Mouse (Mus musculus) liver, embryonic 11.5 days (tissue): ENCODE data around the gene Ski. TPM values are rescaled to one million over a fixed set of nuclear protein-coding genes. Genes with fewer than 3 reads are reported as not detected.

Experiments
- ATAC-seq: fragments of 200-750 bp; cut with Nextera tagmentation; replicated peaks from 2 replicates; pipeline ENCODE4 v1.8.0; 2017; ENCODE audit warnings: moderate number of reproducible peaks, mild to moderate bottlenecking, moderate TSS enrichment, moderate library complexity; ENCODE audit not compliant: low FRiP score
- DNase-seq: peaks from one replicate; pipeline ENCODE4 v3.0.0-alpha.2; 2017; ENCODE audit warnings: low spot score
- H3K27ac ChIP-seq: fragments of 300-500 bp; sonication (generic); 2 replicates; pipeline ENCODE4 v1.5.1; 2014; ENCODE audit warnings: mild to moderate bottlenecking, low read depth, low read length, control low read depth
- H3K27me3 ChIP-seq: fragments of 300-500 bp; sonication (generic); replicated peaks from 2 replicates; pipeline ENCODE4 v1.6.1; 2014; ENCODE audit warnings: low read length, mixed read lengths; ENCODE audit not compliant: control insufficient read depth, insufficient read depth
- H3K36me3 ChIP-seq: fragments of 300-500 bp; sonication (generic); 2 replicates; pipeline ENCODE4 v1.6.1; 2014; ENCODE audit warnings: mild to moderate bottlenecking, low read length, moderate library complexity, mixed read lengths; ENCODE audit not compliant: control insufficient read depth, insufficient read depth
- H3K4me1 ChIP-seq: fragments of 300-500 bp; sonication (generic); replicated peaks from 2 replicates; pipeline ENCODE4 v1.6.1; 2014; ENCODE audit warnings: low read length, mixed read lengths; ENCODE audit not compliant: control insufficient read depth, insufficient read depth
- H3K4me2 ChIP-seq: fragments of 300-500 bp; sonication (generic); 2 replicates; pipeline ENCODE4 v1.6.1; 2014; ENCODE audit warnings: mild to moderate bottlenecking, control low read depth, moderate library complexity
- H3K4me3 ChIP-seq: fragments of 300-500 bp; sonication (generic); 2 replicates; pipeline ENCODE4 v1.5.1; 2014; ENCODE audit warnings: low read depth, low read length, control low read depth
- H3K9ac ChIP-seq: fragments of 300-500 bp; sonication (generic); 2 replicates; pipeline ENCODE4 v1.6.1; 2014; ENCODE audit warnings: low read depth, low read length, control low read depth
- H3K9me3 ChIP-seq: fragments of 300-500 bp; sonication (generic); 2 replicates; pipeline ENCODE4 v1.6.1; 2016; ENCODE audit warnings: low read length, inconsistent platforms, mixed read lengths; ENCODE audit not compliant: control insufficient read depth
- WGBS: fragments of 180-500 bp; shearing (Covaris S2); extraction: QIAGEN DNeasy Blood & Tissue Kit; methylation state at CpG from one replicate; pipeline ENCODE4 v1.1.7; 2014; 5-methylcytosine and 5-hydroxymethylcytosine counted together
- polyA plus RNA-seq: library from polyadenylated mRNA; unstranded; fragments of >200 nt; fragmentation: Nextera tagmentation; extraction: Ambion mirVana; gene quantifications from 2 replicates; pipeline ENCODE4 v1.2.1, GENCODE M21; 2014

Gene Ski
- polyA plus RNA-seq, 1 experiment from 2014 or later, result 9.8 TPM

GRCm38 (mm10) chr4:155121915-155122443 lies 100.4 kb downstream of the Ski start:
- no peak overlapping the region for H3K4me2 ChIP-seq
- H3K4me1 ChIP-seq, result peaks cover 57% of the 10 kb centered on the region
- H3K27ac ChIP-seq, result no peak overlapping the region
- H3K27me3 ChIP-seq, result no peaks in the 10 kb centered on the region
- WGBS, result 66% methylated on average over 6 of the region's 6 CpGs
- H3K36me3 ChIP-seq, result no peaks in the 10 kb centered on the region
- H3K4me3 ChIP-seq, result no peak overlapping the region
- H3K9ac ChIP-seq, result no peak overlapping the region
- DNase-seq (no peak), ATAC-seq (no peak)
- H3K9me3 ChIP-seq, result no peaks in the 10 kb centered on the region

- no peak for ATAC-seq
- H3K4me3 ChIP-seq, result no peak overlapping the region
- no peaks in the 10 kb centered on the region for H3K36me3 ChIP-seq
- H3K4me2 ChIP-seq, result no peak overlapping the region
- H3K9ac ChIP-seq, result no peak overlapping the region
- peaks cover 63% of the 10 kb centered on the region for H3K4me1 ChIP-seq
- no peaks in the 10 kb centered on the region for H3K9me3 ChIP-seq
- 85% methylated on average over 6 of the region's 6 CpGs for WGBS
- H3K27ac ChIP-seq, result peak overlapping the region; percentile 33; the same call in 1 of the 2 replicates
- no peaks in the 10 kb centered on the region for H3K27me3 ChIP-seq
- DNase-seq, result no peak
Observed at GRCm38 (mm10) chr4:155121222-155121621, 101.2 kb downstream of the Ski start.

GRCm38 (mm10) chr4:155120583-155120982 lies 101.8 kb downstream of the Ski start:
- peaks cover 61% of the 10 kb centered on the region for H3K4me1 ChIP-seq
- peak; percentile 32 for ATAC-seq
- no peak overlapping the region for H3K9ac ChIP-seq

GRCm38 (mm10) chr4:155120038-155120437 lies 102.4 kb downstream of the Ski start:
- Histone ChIP-seq H3K9ac (no peak overlapping the region), H3K4me2 (no peak overlapping the region; the same call in 1 of the 2 replicates), H3K27me3 (no peaks in the 10 kb centered on the region), H3K9me3 (no peaks in the 10 kb centered on the region), H3K36me3 (no peaks in the 10 kb centered on the region), H3K27ac (0 out of 2 replicates have a peak overlapping the region, but pooled peaks have one; percentile 25), H3K4me3 (no peak overlapping the region), H3K4me1 (peaks cover 56% of the 10 kb centered on the region)
- no peak for ATAC-seq
- no peak for DNase-seq
- WGBS, result 80% methylated on average over 7 of the region's 7 CpGs

More at GRCm38 (mm10) chr4:155120583-155120982, 101.8 kb downstream of the Ski start:
- WGBS, result 46% methylated on average over 5 of the region's 5 CpGs
- DNase-seq, result no peak
- Histone ChIP-seq H3K9me3 (no peaks in the 10 kb centered on the region), H3K27ac (peak overlapping the region; percentile 33; the same call in 1 of the 2 replicates), H3K4me2 (no peak overlapping the region; the same call in 1 of the 2 replicates), H3K27me3 (no peaks in the 10 kb centered on the region), H3K36me3 (no peaks in the 10 kb centered on the region), H3K4me3 (no peak overlapping the region)

GRCm38 (mm10) chr4:155118278-155118677 lies 104.1 kb downstream of the Ski start:
- Histone ChIP-seq H3K36me3 (no peaks in the 10 kb centered on the region), H3K9me3 (no peaks in the 10 kb centered on the region), H3K4me2 (no peak overlapping the region), H3K9ac (no peak overlapping the region), H3K4me1 (peaks cover 44% of the 10 kb centered on the region), H3K4me3 (no peak overlapping the region), H3K27me3 (no peaks in the 10 kb centered on the region), H3K27ac (no peak overlapping the region)
- DNase-seq (no peak), ATAC-seq (no peak)
- WGBS, result 88% methylated on average over 10 of the region's 10 CpGs

GRCm38 (mm10) chr4:155117396-155117978 lies 104.9 kb downstream of the Ski start:
- H3K4me2 ChIP-seq, result peak overlapping the region; percentile 36
- DNase-seq (no peak), ATAC-seq (peak; percentile 90)
- peaks cover 41% of the 10 kb centered on the region for H3K4me1 ChIP-seq
- WGBS, result 60% methylated on average over 6 of the region's 6 CpGs
- peak overlapping the region; percentile 58; the same call in 1 of the 2 replicates for H3K27ac ChIP-seq
- no peak overlapping the region for H3K9ac ChIP-seq
- H3K27me3 ChIP-seq, result no peaks in the 10 kb centered on the region
- H3K4me3 ChIP-seq, result no peak overlapping the region
- H3K36me3 ChIP-seq, result no peaks in the 10 kb centered on the region
- H3K9me3 ChIP-seq, result no peaks in the 10 kb centered on the region

- H3K4me2 ChIP-seq, result peak overlapping the region; percentile 36; the same call in 1 of the 2 replicates
- peaks cover 37% of the 10 kb centered on the region for H3K4me1 ChIP-seq
- no peaks in the 10 kb centered on the region for H3K9me3 ChIP-seq
- ATAC-seq (peak; percentile 40), DNase-seq (no peak)
- H3K36me3 ChIP-seq, result no peaks in the 10 kb centered on the region
- no peak overlapping the region for H3K9ac ChIP-seq
- no peak overlapping the region for H3K4me3 ChIP-seq
- 45% methylated on average over 4 of the region's 4 CpGs for WGBS
- H3K27me3 ChIP-seq, result no peaks in the 10 kb centered on the region
- H3K27ac ChIP-seq, result no peak overlapping the region; the same call in 1 of the 2 replicates
Observed at GRCm38 (mm10) chr4:155116607-155117006, 105.8 kb downstream of the Ski start.

GRCm38 (mm10) chr4:155113766-155114410 lies 108.5 kb downstream of the Ski start:
- H3K36me3 ChIP-seq, result no peaks in the 10 kb centered on the region
- H3K9me3 ChIP-seq, result no peaks in the 10 kb centered on the region
- H3K27ac ChIP-seq, result no peak overlapping the region
- no peak for DNase-seq
- H3K4me3 ChIP-seq, result no peak overlapping the region
- ATAC-seq, result no peak
- H3K4me2 ChIP-seq, result no peak overlapping the region
- no peak overlapping the region for H3K9ac ChIP-seq
- H3K4me1 ChIP-seq, result peaks cover 20% of the 10 kb centered on the region
- WGBS, result 78% methylated on average over 8 of the region's 8 CpGs
- H3K27me3 ChIP-seq, result no peaks in the 10 kb centered on the region
